Mouse (Mus musculus): ENCODE data around the gene Defa37.
"Not testable (repeated sequence)": the region's sequence is repeated elsewhere in the genome, so short reads cannot be mapped to it uniquely, and the experiment has no call there.

DNA sequence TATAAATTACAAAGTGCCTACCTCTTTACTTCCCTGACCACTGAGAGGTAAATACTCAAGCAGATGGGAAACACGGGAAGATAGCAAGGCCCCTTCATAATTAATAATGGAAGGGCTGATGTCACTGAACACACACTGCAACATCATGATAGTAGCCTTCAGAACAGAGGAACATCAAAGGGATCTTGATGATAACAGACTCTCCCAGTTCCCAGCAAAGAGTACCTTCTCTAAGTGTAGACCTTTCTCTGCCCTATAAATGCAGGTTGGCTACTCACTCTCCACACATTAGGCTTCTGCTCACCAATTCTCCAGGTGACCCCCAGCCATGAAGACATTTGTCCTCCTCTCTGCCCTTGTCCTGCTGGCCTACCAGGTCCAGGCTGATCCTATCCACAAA, at the start of gene Defa37:
- not testable (repeated sequence) for TF ChIP-seq POLR2A (IDR thresholded peaks at IDR 0.05; ENCODE audit: low read depth, low read length); CTCF (conservative IDR thresholded peaks at IDR 0.05; ENCODE audit: insufficient read depth, insufficient read length, low read depth, low read length)

Data from kidney, adult 2 months (tissue).